ENCODE assay signal across 21 mouse cellular contexts in the genomic region with DNA sequence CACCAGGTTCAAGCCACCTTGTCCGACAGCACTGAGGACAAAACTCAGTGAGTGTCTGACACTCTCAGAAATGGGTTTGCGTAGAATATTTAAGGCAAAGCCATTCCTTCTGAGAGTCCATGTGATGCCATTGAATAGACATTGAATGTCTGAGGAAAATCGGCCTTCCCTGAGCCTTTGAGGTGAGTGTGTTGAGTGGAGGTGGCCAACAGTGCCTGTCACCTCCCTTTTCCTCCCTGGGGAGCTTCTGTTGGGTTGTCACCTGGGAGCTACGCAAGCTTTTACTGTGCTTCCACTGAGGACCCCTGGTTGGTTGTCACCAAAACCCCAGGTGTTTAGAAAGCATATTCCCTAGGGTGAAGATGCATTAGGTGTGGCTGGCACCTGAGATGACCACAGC. TPM values are rescaled to one million over a fixed set of nuclear protein-coding genes. Genes with fewer than 3 reads are reported as not detected.
DNase-seq lines count a peak whose midpoint lies in the region.
"Had no signal": no experiment of that assay in that cellular context is flagged by ENCODE, and none has a peak within 500 bp of the region (broad histone marks: within the 10 kb centered on the region; RNA-seq: fewer than 3 reads in every experiment).

No protein-coding gene starts in this region.

- no peak overlapping the region for H3K27ac ChIP-seq in heart, embryonic 10.5 days

- H3K27me3 ChIP-seq in heart, embryonic 10.5 days (ENCODE audit: insufficient read depth, poor library complexity, severe bottlenecking): no peaks in the 10 kb centered on the region; the same call in none of the 2 replicates
- H3K27me3 ChIP-seq: Patski had no signal

- H3K4me1 ChIP-seq in heart, embryonic 10.5 days: peaks cover 9% of the 10 kb centered on the region

- H3K9me3 ChIP-seq in heart, embryonic 10.5 days: no peaks in the 10 kb centered on the region

- intact Hi-C loops in heart, postnatal 14 days (cut with DNase I): loop anchor here (5.0 to 10.0 kb wide), 2 partner anchors 146 to 239 kb away; no protein-coding TSS in a partner anchor

- 75% methylated on average over 4 of the region's 4 CpGs for WGBS in heart, embryonic 10.5 days

- peaks cover 5% of the 10 kb centered on the region; the same call in 1 of the 2 replicates for H3K36me3 ChIP-seq in heart, embryonic 10.5 days
- H3K36me3 ChIP-seq: G1E had no signal

- DNase-seq in heart, adult 11 months: peak; percentile 65
- DNase-seq in heart, postnatal 14 days: no peak
- peak; percentile 60 for DNase-seq in heart, embryonic 10.5 days (ENCODE audit: low spot score)
- no peak for DNase-seq in heart, adult 9 months (ENCODE audit: low spot score in 2 of 2)
- DNase-seq: adrenal gland, adult 2 months; adrenal gland, adult 8-10 months; adrenal gland, postnatal 10 days; adrenal gland, postnatal 14 days; adrenal gland, postnatal 25 days; adrenal gland, postnatal 36 days; B cell, adult 2 months; cerebellum, adult 11 months; cerebellum, adult 11-12 months; cerebellum, adult 18-20 months had no signal

- no peak overlapping the region for H3K4me3 ChIP-seq in heart, embryonic 10.5 days

RNA-seq across cellular contexts. Expression of gene Cdh26, which starts 1.7 kb away (rescaled TPM):
- total RNA-seq in heart, postnatal 14 days (2021): under 1 TPM; 0.31 to 0.39 TPM
- polyA plus RNA-seq in heart, embryonic 10.5 days (2016; fragmentation: Nextera tagmentation; extraction: Ambion mirVana): 0.05 and 0.23 TPM in 2 replicates
- total RNA-seq: adrenal gland, adult 2 months; adrenal gland, adult 8-10 months; adrenal gland, postnatal 14 days; adrenal gland, postnatal 25 days; CH12.LX; G1E; MEL had no signal
- polyA plus RNA-seq: activated CD4-positive, CD25-positive, alpha-beta regulatory T cell, adult 4 months; adrenal gland, adult 2 months; C2C12; CD4-positive, CD25-positive, alpha-beta regulatory T cell, adult 4 months; G1E; Patski had no signal

RNA-seq across cellular contexts. Expression of gene Fam217b, which starts 14.4 kb away (rescaled TPM):
- total RNA-seq in heart, postnatal 14 days (2021): 10 to 100 TPM; 11.8 to 13.1 TPM
- 6.6 TPM in 2 replicates for polyA plus RNA-seq in heart, embryonic 10.5 days (2016; fragmentation: Nextera tagmentation; extraction: Ambion mirVana)
- total RNA-seq: MEL had no signal
- polyA plus RNA-seq: C2C12 had no signal

RNA-seq across cellular contexts. Expression of gene Ppp1r3d, which starts 14.4 kb away (rescaled TPM):
- 10 to 100 TPM; 21.0 to 21.5 TPM for total RNA-seq in heart, postnatal 14 days (2021)
- polyA plus RNA-seq in heart, embryonic 10.5 days (2016; fragmentation: Nextera tagmentation; extraction: Ambion mirVana): 14.6 and 20.4 TPM in 2 replicates
- total RNA-seq: CH12.LX, MEL had no signal
- polyA plus RNA-seq: activated CD4-positive, CD25-positive, alpha-beta regulatory T cell, adult 4 months; C2C12; CD4-positive, CD25-positive, alpha-beta regulatory T cell, adult 4 months; G1E had no signal

RNA-seq across cellular contexts. Expression of gene Sycp2, which starts 21.2 kb away (rescaled TPM):
- 1 to 10 TPM; 1.4 to 2.3 TPM for total RNA-seq in heart, postnatal 14 days (2021)
- polyA plus RNA-seq in heart, embryonic 10.5 days (2016; fragmentation: Nextera tagmentation; extraction: Ambion mirVana): 0.06 and 0.18 TPM in 2 replicates
- total RNA-seq: adrenal gland, postnatal 14 days; CH12.LX; G1E; MEL had no signal
- polyA plus RNA-seq: adrenal gland, adult 2 months; C2C12; CD4-positive, CD25-positive, alpha-beta regulatory T cell, adult 4 months; G1E had no signal

Comparison
In these comparisons a context has a peak if more than half of its experiments do, and no peak if none do; other contexts are left out.
1. DNase-seq: peak in heart, adult 11 months (single experiment) and heart, embryonic 10.5 days (single experiment); none in heart, postnatal 14 days (0 of 2) and heart, adult 9 months (0 of 2).